Mouse (Mus musculus): ENCODE results near the gene Cc2d2b. TPM values are rescaled to one million over a fixed set of nuclear protein-coding genes. Genes with fewer than 3 reads are reported as not detected.

Cc2d2b gene
- polyA plus RNA-seq, 1 experiment = not detected

- Histone ChIP-seq H3K4me3 (no peak overlapping the region), H3K4me2 (ENCODE audit: low read depth) (no peak overlapping the region), H3K36me3 (ENCODE audit: control insufficient read depth, insufficient read depth) (no peaks in the 10 kb centered on the region), H3K79me2 (ENCODE audit: control insufficient read depth, insufficient read depth) (no peaks in the 10 kb centered on the region), H3K27me3 (ENCODE audit: control insufficient read depth, insufficient read depth, insufficient read length) (peaks cover 31% of the 10 kb centered on the region), H3ac (ENCODE audit: control insufficient read depth, insufficient read length) (no peak overlapping the region)
- TF ChIP-seq REST (IDR thresholded peaks at IDR 0.05; ENCODE audit: insufficient read depth, insufficient read length) (no peak), MAX (IDR thresholded peaks at IDR 0.05; ENCODE audit: low read depth) (no peak), TCF12 (IDR thresholded peaks at IDR 0.05; ENCODE audit: insufficient read depth, poor library complexity, severe bottlenecking) (no peak), SRF (IDR thresholded peaks at IDR 0.05; ENCODE audit: control insufficient read depth, insufficient read length, low read depth) (no peak), CEBPB (IDR thresholded peaks at IDR 0.05; ENCODE audit: insufficient read depth, poor library complexity, severe bottlenecking) (no peak), POLR2A (IDR thresholded peaks at IDR 0.05; ENCODE audit: insufficient read length, low read depth) (no peak), MYOG (IDR thresholded peaks at IDR 0.05; ENCODE audit: control insufficient read depth in 1 of 3, insufficient read depth in 1 of 3, insufficient read length in 2 of 3, low read depth in 2 of 3) (no peak), USF1 (IDR thresholded peaks at IDR 0.05; ENCODE audit: low read depth) (no peak), POLR2AphosphoS2 (IDR thresholded peaks at IDR 0.05; ENCODE audit: insufficient read length, low read depth) (no peak), E2F4 (IDR thresholded peaks at IDR 0.05; ENCODE audit: insufficient read depth) (no peak), MYOD1 (IDR thresholded peaks at IDR 0.05; ENCODE audit: control insufficient read depth in 1 of 3, insufficient read length in 2 of 3, low read depth in 2 of 3) (no peak), TCF3 (IDR thresholded peaks at IDR 0.05; ENCODE audit: insufficient read length, low read depth) (no peak)
Measured at GRCm38 (mm10) chr19:40826735-40827134, 78.2 kb downstream of the Cc2d2b start.

- Histone ChIP-seq H3K79me2 (ENCODE audit: control insufficient read depth, insufficient read depth) (no peaks in the 10 kb centered on the region), H3K27me3 (ENCODE audit: control insufficient read depth, insufficient read depth, insufficient read length) (peaks cover 31% of the 10 kb centered on the region)
Measured at GRCm38 (mm10) chr19:40830198-40830597, 81.6 kb downstream of the Cc2d2b start.

GRCm38 (mm10) chr19:40830703-40831415 is 82.3 kb downstream of the Cc2d2b start, which contains the start of gene Ccnj:
Gene Ccnj, plus strand, starts transcription at chr19:40831279.
- TF ChIP-seq MYOG (IDR thresholded peaks at IDR 0.05; ENCODE audit: control insufficient read depth in 1 of 3, insufficient read depth in 1 of 3, insufficient read length in 2 of 3, low read depth in 2 of 3) (peak in 1 of 3 experiments; percentile 67), E2F4 (IDR thresholded peaks at IDR 0.05; ENCODE audit: insufficient read depth) (no peak), TCF12 (IDR thresholded peaks at IDR 0.05; ENCODE audit: insufficient read depth, poor library complexity, severe bottlenecking) (no peak), MYOD1 (IDR thresholded peaks at IDR 0.05; ENCODE audit: control insufficient read depth in 1 of 3, insufficient read length in 2 of 3, low read depth in 2 of 3) (peak in 2 of 3 experiments; percentile 9 to 51), CEBPB (IDR thresholded peaks at IDR 0.05; ENCODE audit: insufficient read depth, poor library complexity, severe bottlenecking) (no peak), REST (IDR thresholded peaks at IDR 0.05; ENCODE audit: insufficient read depth, insufficient read length) (no peak), USF1 (IDR thresholded peaks at IDR 0.05; ENCODE audit: low read depth) (no peak), POLR2A (IDR thresholded peaks at IDR 0.05; ENCODE audit: insufficient read length, low read depth) (peak; percentile 57)

More at GRCm38 (mm10) chr19:40830198-40830597, 81.6 kb downstream of the Cc2d2b start:
- Histone ChIP-seq H3K4me3 (peak overlapping the region; percentile 60), H3K36me3 (ENCODE audit: control insufficient read depth, insufficient read depth) (no peaks in the 10 kb centered on the region), H3ac (ENCODE audit: control insufficient read depth, insufficient read length) (peak overlapping the region; percentile 45), H3K4me2 (ENCODE audit: low read depth) (peak overlapping the region; percentile 69)
- TF ChIP-seq POLR2AphosphoS2 (IDR thresholded peaks at IDR 0.05; ENCODE audit: insufficient read length, low read depth) (no peak), MYOD1 (IDR thresholded peaks at IDR 0.05; ENCODE audit: control insufficient read depth in 1 of 3, insufficient read length in 2 of 3, low read depth in 2 of 3) (no peak), USF1 (IDR thresholded peaks at IDR 0.05; ENCODE audit: low read depth) (no peak), TCF3 (IDR thresholded peaks at IDR 0.05; ENCODE audit: insufficient read length, low read depth) (no peak), CEBPB (IDR thresholded peaks at IDR 0.05; ENCODE audit: insufficient read depth, poor library complexity, severe bottlenecking) (no peak), REST (IDR thresholded peaks at IDR 0.05; ENCODE audit: insufficient read depth, insufficient read length) (no peak)

GRCm38 (mm10) chr19:40831416-40832201 is 83.1 kb downstream of the Cc2d2b start:
- Histone ChIP-seq H3K27me3 (ENCODE audit: control insufficient read depth, insufficient read depth, insufficient read length) (peaks cover 28% of the 10 kb centered on the region), H3K79me2 (ENCODE audit: control insufficient read depth, insufficient read depth) (no peaks in the 10 kb centered on the region), H3ac (ENCODE audit: control insufficient read depth, insufficient read length) (peak overlapping the region; percentile 45), H3K4me2 (ENCODE audit: low read depth) (peak overlapping the region; percentile 91), H3K4me3 (peak overlapping the region; percentile 60), H3K36me3 (ENCODE audit: control insufficient read depth, insufficient read depth) (no peaks in the 10 kb centered on the region)
- TF ChIP-seq TCF3 (IDR thresholded peaks at IDR 0.05; ENCODE audit: insufficient read length, low read depth) (no peak), MYOG (IDR thresholded peaks at IDR 0.05; ENCODE audit: control insufficient read depth in 1 of 3, insufficient read depth in 1 of 3, insufficient read length in 2 of 3, low read depth in 2 of 3) (peak in 1 of 3 experiments; percentile 38)

More at GRCm38 (mm10) chr19:40830703-40831415, 82.3 kb downstream of the Cc2d2b start, which contains the start of gene Ccnj:
- Histone ChIP-seq H3ac (ENCODE audit: control insufficient read depth, insufficient read length) (peak within 1 kb of the TSS; percentile 45), H3K4me3 (peak within 1 kb of the TSS; percentile 60), H3K27me3 (ENCODE audit: control insufficient read depth, insufficient read depth, insufficient read length) (peaks cover 31% of the 10 kb centered on the region), H3K36me3 (ENCODE audit: control insufficient read depth, insufficient read depth) (no peaks in the 10 kb centered on the region), H3K4me2 (ENCODE audit: low read depth) (peak within 1 kb of the TSS; percentile 91), H3K79me2 (ENCODE audit: control insufficient read depth, insufficient read depth) (no peaks in the 10 kb centered on the region)
